Mouse (Mus musculus): ENCODE results near the gene Nol4l. TPM values are rescaled to one million over a fixed set of nuclear protein-coding genes. Genes with fewer than 3 reads are reported as not detected.
"Not testable (repeated sequence)": the region's sequence is repeated elsewhere in the genome, so short reads cannot be mapped to it uniquely, and the experiment has no call there.

Nol4l gene
- polyA plus RNA-seq, 2 experiments from 2014 or later, result 2.7 to 3.5 TPM

DNA sequence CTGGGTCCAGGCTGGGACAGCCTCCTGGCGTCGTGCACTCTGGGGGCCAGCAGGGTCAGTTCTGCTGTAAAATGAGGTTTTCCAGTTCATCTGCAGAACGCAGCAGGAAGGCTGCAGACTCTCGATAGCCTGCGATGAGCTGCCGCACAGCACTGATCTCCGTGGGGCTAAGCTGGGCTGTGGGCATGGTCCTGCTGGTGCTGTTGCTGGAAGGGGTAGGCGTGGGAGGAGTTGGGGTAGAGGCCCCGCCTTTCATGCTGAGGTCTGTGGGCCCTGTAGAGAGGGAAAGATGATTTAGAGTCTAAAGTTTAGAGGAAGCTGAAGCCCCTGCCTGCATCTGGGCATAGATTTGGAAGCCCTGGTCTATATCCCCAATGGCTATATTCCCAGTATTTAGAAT, 118.2 kb downstream of the Nol4l start:
- ATAC-seq, result no peak

GRCm38 (mm10) chr2:153408971-153409370, 120.8 kb downstream of the Nol4l start:
- ATAC-seq, result no peak

- ATAC-seq, result no peak
Measured at GRCm38 (mm10) chr2:153406882-153407281, 122.9 kb downstream of the Nol4l start.

DNA sequence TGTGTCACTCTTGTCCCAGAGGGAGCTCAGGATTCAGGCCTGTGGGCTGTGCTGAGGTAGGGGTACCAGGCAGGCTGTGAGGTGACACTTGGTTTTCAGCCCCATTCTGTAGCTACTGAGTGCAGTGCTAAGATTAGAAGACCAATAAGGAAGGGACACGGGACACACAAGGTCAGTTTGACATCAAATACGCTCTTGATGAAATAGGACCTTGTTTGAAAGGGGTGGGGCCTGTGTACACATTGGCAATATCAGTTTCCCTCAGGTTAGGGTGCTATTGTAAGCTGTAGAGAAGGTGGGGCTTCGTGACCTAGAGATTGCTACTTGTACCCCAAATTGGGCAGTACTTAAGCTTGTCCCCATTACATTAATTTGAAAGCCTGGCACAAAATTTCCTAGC, 124.9 kb downstream of the Nol4l start:
- ATAC-seq, result no peak

GRCm38 (mm10) chr2:153404062-153404461, 125.7 kb downstream of the Nol4l start:
- no peak for ATAC-seq

DNA sequence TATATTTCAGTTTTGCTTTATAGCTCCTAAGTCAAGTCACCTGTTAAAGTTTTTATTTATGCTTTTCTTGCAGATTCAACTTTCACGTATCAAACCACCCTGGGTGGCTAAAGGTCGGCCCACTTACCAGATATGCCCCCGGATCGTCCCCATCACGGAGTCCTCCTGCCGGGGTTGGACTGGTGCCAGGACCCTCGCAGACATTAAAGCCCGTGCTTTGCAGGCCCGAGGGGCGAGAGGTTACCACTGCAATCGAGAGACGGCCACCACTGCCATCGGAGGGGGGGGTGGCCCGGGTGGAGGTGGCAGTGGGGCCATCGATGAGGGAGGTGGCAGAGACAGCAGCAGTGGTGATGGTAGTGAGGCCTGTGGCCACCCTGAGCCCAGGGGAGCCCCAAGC, 130.6 kb downstream of the Nol4l start:
- ATAC-seq, result no peak

DNA sequence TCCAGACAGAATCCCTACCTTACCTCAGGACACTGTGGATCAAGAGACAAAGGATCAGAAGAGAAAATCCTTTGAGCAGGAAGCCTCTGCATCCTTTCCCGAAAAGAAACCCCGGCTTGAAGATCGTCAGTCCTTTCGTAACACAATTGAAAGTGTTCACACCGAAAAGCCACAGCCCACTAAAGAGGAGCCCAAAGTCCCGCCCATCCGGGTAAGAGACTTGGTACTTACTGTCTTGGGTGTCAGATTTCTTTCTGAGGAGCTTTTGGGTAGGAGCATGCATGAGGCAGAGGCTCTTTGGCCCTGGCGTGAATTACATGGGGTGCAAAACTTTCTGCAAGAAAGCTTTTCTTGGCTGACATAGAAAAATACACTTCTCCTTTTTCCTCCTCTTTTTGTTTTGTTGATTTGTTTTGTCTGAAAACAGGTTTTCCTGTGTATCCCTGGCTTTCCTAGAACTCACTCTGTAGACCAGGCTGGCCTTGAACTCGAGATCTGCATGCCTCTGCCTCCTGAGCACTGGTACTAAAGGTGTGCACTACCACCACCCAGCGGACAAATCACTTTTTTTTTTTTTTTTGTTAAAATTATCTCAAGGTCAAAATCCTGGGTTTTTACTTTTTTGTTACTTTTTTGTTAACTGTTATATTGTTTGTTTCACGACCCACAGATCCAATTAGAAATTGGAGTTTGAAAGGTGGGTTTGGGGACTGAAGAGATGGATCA, 131.8 kb downstream of the Nol4l start:
- ATAC-seq, result no peak

DNA sequence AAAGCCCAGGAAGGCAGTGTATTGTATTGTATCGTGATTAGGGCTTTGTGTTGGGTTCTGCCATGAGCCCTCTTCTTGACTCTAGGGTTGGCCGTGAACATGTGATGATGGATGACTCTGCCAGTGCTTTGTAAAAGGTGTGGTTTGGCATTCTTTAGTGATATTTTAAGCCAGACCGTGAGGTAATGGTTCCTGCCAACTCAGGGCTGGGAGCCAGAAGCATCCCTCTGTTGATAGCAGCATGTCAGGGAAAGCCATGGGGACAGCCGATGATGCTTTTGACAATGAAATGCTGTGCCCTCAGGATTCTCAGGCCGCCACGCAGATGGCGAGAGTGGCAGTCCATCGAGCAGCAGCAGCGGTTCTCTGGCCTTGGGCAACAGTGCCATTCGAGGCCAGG, 136.7 kb downstream of the Nol4l start:
- ATAC-seq, result no peak

- ATAC-seq, result no peak
Measured at GRCm38 (mm10) chr2:153389831-153390230, 139.9 kb downstream of the Nol4l start.

DNA sequence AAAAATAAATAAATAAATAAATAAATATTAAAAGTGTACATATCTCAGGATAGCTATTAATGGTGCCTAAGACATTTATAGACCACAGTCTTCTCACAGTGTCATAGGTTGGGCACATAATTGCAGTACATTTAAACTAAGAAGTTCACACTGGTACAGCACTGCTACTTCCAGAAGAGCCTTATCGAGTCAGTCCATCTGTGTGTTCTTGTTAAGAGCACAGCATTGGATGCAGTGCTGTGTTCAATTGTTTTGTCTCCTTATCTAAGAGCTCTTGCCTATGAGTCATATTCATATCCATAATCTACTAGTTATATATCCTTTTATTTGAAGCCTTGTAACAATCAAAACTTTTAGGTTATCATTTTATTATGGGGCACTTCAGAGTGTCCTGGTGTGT, 149.3 kb downstream of the Nol4l start:
- no peak for ATAC-seq

DNA sequence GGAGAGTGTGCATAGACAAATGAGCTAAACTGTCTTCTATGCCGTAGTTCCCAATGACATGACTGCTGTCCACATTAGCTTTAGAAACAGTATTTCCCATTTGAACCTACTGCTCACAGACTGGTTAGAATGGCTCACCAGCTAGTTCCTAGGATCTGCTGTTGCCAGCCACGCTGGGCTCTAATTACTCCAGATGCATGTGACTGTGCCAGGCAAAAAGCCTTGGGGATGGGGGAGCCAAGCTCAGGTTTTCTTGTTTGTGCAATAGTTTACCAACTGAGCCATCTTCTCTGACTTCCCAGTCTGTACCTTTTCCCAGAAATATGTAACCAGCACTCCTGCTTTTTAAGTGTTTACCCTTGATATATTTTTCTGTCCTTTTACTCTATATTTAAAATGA, 154.4 kb downstream of the Nol4l start:
- ATAC-seq, result no peak

GRCm38 (mm10) chr2:153370871-153371270, 158.9 kb downstream of the Nol4l start:
- no peak for ATAC-seq

DNA sequence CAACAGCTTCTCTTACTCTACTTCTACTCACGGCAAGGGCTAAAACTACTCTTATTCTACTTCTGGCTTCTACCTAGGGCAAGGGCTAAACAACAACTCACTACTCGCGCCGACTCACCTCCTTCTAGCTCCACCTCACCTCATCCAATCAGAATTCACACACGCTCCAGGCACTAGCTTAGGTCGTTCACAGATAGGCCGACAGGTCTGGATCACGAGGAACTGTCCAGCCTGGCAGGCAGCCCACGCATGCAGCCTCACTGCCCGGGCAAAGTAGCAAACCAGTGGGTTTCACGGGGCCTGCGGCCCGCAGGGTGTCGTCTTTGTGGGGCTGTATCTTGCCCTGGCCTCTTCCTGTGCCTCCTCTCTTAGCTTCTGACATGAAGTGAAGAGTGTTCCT, 165.2 kb downstream of the Nol4l start:
- ATAC-seq, result not testable (repeated sequence)

- ATAC-seq, result no peak
Measured at GRCm38 (mm10) chr2:153361101-153361710, 168.6 kb downstream of the Nol4l start.

Other genes with a start within 250 kb of the Nol4l start
- gene Kif3b, start 238.6 kb downstream of the Nol4l start, polyA plus RNA-seq (2017; shearing (Covaris generic)), result 10 to 100 TPM in 1 of 2 experiments, 1 to 10 TPM in 1; 9.4 to 11.1 TPM
- 10 to 100 TPM; 13.9 to 20.4 TPM for gene Asxl1, start 184.1 kb downstream of the Nol4l start, polyA plus RNA-seq (2017; shearing (Covaris generic))
- not detected for gene 4930404H24Rik, start 37.2 kb downstream of the Nol4l start, polyA plus RNA-seq (2017; shearing (Covaris generic))
- 100 to 1,000 TPM; 109 to 128 TPM for gene Commd7, start 102.8 kb upstream of the Nol4l start, polyA plus RNA-seq (2017; shearing (Covaris generic))
- gene Dnmt3b, start 119.5 kb upstream of the Nol4l start, polyA plus RNA-seq (2017; shearing (Covaris generic)), result 1 to 10 TPM; 3.7 to 5.8 TPM
- gene Dnmt3c, start 166.7 kb upstream of the Nol4l start, polyA plus RNA-seq (2017; shearing (Covaris generic)), result not detected
- 100 to 1,000 TPM; 272 to 275 TPM for gene Mapre1, start 211.3 kb upstream of the Nol4l start, polyA plus RNA-seq (2017; shearing (Covaris generic))
- under 1 TPM; 0.34 to 0.82 TPM for gene Efcab8, start 250.0 kb upstream of the Nol4l start, polyA plus RNA-seq (2017; shearing (Covaris generic))